Mouse (Mus musculus) bone marrow macrophage, adult 2 months (primary cell): ENCODE data around the gene Usp10.

Experiments
- CTCF ChIP-seq: IDR thresholded peaks from 2 replicates; pipeline ENCODE4 v1.5.1; 2012; ENCODE audit warnings: low read depth, mild to moderate bottlenecking, low read length, moderate library complexity
- POLR2A ChIP-seq: IDR thresholded peaks from 2 replicates; pipeline ENCODE4 v1.6.1; 2012; ENCODE audit warnings: mild to moderate bottlenecking, low read depth, low read length, borderline replicate concordance

DNA sequence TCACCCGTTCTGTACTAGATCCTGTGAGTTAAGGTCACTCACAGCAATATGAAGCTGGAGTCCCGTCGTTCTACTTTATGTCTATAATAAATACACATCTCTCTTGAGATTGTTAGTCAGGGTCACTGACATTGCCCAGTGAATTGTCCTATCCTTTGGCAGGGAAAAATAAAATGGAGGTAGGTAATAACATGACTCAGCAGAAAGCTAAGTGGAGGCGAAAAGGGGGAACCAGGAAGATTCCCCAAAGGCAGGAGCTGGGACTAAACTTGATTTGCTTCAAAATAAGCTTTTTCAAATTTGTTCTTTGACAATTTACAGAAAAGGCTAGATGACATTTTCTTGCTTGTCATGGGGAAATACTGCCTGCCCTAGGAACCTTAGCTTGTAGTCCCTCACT, 21.2 kb downstream of the Usp10 start:
- TF ChIP-seq CTCF (no peak), POLR2A (no peak)
